Mouse (Mus musculus) CD4-positive, CD25-positive, alpha-beta regulatory T cell, adult 4 months (primary cell): ENCODE measurements around the gene Ankfn1. TPM values are rescaled to one million over a fixed set of nuclear protein-coding genes. Genes with fewer than 3 reads are reported as not detected.

Experiments used
- ATAC-seq: one replicate; pipeline ENCODE4 v1.8.0; 2017
- polyA plus RNA-seq, 2 experiments: library from polyadenylated mRNA; unstranded; fragments of 100-300 nt; shearing (Covaris generic); gene quantifications; one replicate each; pipeline ENCODE4 v1.2.1; 2017

The Ankfn1 gene
- polyA plus RNA-seq, 2 experiments from 2014 or later: not detected

DNA sequence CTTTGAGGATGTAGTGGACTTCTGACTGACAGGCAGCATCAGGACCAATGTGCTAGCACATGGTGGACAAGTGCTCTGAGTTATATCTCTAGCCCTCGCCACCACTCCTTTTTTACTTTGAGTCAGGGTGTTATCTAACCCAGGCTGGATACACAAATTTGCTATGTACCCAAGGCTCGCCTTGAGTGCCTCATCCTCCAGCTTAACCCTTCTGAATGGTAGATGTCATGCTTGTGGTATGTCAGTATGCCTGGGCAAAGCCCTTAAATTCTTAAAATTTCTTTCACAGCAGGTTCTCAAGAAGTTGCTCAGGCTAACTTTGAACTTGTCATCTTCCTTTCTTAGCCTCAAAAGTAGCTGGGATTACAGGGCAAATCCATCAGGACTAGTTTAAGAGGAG, 421.0 kb downstream of the Ankfn1 start:
- ATAC-seq: no peak

DNA sequence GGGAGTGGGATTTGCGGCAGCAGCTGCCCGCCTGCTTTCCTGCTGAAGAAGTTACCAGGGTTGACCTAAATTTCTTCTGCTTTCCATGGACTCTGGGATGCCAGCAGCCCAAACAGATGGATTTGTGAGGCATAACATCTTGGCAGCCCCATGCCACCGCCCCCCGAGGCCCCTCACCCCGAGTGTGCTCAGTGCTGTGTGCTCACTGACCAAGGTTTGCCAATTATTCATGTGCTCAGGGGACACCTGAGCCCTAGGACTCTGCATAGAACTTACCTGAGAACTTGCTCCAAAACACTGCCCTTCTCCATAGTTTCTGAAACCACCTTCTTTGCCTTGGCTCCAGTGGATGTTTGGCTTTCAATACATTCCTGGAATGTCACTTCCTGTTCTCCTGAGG, 421.4 kb downstream of the Ankfn1 start:
- no peak for ATAC-seq

DNA sequence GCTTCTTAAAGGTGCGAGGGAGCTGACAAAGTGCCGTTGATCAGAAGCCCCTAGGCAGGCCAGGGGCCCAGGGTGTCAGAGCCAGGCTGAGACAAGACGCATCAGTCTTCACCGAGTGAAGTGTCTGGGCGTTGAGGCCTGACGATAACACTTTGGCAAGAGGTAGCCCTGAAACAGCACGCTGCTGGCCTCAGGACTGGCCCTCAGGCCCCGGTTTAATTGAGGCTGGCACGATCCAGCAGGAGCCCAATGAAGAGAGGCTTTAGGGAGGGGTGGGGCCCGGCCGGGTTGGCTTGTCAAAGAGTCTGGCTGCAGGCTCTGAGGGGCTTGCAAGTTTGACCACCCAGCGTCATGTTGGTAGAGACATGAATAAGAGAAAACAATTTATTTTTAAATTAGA, 437.2 kb downstream of the Ankfn1 start:
- no peak for ATAC-seq

Other genes with a start within 250 kb of the Ankfn1 start
- gene Pctp, start 225.2 kb upstream of the Ankfn1 start, polyA plus RNA-seq: 10 to 100 TPM in 1 of 2 experiments, 1 to 10 TPM in 1; 9.1 to 14.5 TPM